Mouse (Mus musculus): ENCODE data around the gene Stmn1.
"Not testable (repeated sequence)": the region's sequence is repeated elsewhere in the genome, so short reads cannot be mapped to it uniquely, and the experiment has no call there.

Gene Stmn1

DNA sequence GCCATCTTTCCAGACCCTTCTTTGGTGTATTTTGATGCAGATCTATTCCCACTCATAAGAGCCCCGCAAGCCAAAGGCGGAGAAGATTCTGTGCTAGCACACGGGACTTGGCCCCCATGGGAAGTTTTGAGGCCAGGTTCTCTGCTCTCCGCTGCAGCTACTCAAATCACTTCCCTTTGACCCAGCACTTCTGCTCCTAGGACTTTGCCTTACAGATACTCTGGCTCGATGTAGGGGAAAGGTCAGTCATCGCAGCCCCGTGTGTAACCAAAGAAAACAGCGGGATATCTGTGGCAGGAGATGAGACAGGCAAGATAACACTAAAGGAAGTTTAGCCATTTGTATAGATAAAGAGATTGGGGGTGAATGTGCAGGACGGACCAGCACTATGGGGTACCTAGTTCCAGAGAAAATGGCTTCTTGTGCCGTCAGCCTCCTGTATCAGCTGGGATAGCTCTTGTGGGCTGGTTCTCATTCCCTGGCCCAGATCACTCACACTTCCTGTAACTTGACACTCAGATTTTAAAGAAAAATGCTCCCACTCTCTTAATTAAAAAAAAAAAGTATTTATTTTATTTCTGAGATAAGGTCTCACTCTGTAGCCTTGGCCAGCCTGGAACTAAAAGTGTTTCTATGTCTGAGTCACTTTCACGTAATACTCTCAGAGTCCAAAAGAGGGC is 22.0 kb downstream of the Stmn1 start:
- DNase-seq, result no peak

- DNase-seq, result no peak
Measured at GRCm38 (mm10) chr4:134491716-134492115, 23.6 kb downstream of the Stmn1 start.

DNA sequence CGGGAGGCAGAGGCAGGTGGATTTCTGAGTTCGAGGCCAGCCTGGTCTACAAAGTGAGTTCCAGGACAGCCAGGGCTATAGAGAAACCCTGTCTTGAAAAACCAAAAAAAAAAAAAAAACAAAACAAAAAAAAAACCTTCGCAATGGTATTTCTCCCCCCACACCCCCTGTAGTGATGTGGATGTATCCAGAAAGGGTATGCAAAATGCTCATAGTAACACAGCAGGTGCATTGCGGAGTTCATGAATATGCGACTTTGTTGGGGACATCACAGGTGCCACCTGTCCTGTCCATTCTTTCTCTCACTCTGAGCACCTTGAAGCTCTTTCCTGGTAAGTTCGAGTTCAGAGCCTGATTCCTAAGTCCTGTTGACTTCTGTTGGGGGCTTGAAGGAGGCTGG is 26.0 kb downstream of the Stmn1 start:
- DNase-seq, result not testable (repeated sequence)

- DNase-seq, result peak; percentile 43
Measured at GRCm38 (mm10) chr4:134494780-134495545, 26.8 kb downstream of the Stmn1 start.

DNA sequence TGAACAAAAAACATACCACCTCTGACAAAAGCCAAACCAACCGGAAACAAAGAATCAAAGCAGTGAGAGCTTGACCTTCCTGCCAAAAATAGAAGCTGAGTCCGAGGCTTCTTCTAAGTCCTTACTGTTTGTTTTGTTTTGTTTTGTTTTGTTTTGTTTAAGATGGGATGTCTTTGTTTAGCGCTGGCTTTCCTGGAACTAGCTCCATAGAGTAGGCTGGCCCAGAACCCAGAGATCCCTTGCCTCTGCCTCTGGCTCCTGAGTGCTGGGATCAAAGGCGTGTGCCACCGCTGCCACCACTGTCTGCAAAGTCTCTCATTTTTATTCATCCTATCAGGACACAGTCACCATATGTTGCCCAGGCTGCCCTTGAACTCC is 27.4 kb downstream of the Stmn1 start:
- no peak for DNase-seq

GRCm38 (mm10) chr4:134496595-134497210 is 28.6 kb downstream of the Stmn1 start, which contains the start of gene Paqr7:
TSS of gene Paqr7 (plus strand) at chr4:134496697.
- DNase-seq, result peak; percentile 89

- no peak for DNase-seq
Measured at GRCm38 (mm10) chr4:134497223-134497622, 29.1 kb downstream of the Stmn1 start.

DNA sequence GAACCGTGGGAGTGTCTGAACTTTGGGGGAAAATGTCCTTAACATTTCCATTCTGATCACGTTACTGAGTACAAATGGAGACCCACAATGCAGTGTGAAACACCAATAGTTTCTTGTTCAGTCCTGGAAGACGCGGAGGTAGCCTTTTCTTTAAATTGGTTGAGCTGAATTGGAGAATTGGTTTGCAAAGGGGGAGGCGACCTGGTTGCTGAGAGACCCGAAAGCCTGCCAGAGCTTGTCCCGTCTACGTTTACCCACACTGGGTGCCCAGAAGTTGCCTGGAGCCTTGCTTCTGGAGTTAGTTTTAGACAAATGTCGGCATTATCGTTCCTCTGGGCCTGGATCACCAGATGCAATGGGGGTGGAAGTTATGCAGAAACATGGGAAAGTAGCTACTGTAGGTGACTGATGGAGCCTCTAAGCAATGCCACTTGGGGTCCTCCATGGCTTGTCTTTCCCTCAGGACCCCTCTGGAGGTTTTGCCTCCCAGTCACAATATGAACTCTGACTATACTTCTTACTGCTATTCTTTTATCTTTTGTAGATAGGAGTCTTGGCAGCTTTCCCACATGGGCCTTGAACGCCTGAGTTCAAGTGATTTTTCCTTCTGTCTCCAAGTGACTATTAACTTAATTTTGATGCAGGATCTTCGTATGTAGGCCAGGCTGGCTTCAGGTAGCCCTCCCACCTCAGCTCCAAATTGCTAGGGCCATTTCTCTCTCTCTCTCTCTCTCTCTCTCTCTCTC is 30.0 kb downstream of the Stmn1 start:
- no peak for DNase-seq

GRCm38 (mm10) chr4:134498983-134499382 is 30.9 kb downstream of the Stmn1 start:
- DNase-seq, result not testable (repeated sequence)

DNA sequence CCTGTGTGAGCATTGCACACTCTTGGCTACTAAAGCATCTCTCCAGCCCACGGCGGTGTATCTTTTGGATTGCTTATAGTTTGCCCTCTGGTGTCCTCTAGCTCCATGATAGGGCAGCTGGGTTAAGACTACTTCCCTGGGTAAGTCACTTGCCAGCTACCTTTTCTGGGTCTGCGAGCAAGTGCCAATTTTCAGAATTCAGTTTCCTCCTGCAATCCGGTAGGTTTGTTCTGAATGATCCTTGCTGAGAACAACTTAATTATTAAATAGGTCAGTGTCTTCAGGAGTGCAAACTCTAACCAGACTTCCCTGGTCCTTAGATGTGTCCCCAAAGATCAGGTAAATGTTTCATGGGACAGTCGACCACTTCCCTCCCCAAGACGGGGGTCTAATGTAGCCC is 33.0 kb downstream of the Stmn1 start:
- DNase-seq, result no peak

DNA sequence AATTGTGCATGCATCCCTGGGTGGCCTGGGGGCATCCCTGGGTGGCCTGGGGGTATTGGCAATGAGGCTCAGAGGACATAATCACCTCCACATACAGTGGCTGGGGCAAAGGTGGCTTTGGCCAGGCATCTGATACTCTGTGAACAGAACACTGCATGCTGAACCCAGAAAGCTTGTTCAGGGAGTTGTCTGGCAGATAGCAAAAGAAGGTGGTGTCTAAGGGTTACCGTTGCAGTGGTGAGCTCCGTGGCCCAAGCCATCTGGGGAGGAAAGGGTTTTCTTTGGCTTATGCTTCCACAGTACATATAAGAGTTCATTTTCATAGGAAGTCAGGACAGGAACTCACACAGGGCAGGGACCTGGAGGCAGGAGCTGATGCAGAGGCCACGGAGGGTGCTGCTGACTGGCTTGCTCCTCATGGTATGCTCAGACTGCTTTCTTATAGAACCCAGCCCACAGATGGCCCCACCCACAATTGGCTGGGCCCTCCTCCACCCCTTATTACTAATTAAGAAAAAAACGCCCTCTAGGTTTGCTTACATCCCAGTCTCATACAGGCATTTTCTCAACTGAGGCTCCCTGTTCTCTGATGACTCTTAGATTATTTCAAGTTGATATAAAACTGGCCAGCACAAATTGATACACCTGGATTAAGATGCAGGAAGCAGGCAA is 35.7 kb downstream of the Stmn1 start:
- DNase-seq, result peak; percentile 77

DNA sequence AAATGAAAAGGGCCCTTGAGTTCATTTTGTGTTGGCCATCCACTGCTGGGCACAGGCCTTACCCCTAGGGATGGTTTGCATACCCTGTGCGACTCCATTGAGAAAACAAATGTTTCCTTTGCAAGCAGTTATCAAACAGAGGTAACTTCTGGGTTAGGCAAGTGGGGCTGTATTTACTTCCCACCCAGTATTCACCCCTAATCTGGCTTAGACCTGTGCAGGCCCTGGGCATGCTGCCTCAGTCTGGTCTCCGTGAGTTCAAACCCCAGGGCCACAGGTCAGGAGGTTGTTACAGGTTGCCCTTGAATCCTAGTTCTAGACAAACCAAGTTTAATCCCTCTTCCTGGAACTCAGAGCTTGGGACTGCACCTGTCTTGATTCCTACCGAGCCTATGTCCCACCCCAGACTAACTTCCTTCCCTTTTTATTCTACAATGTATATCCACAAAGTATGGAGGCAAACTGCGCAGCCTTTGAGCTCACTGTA is 37.2 kb downstream of the Stmn1 start:
- DNase-seq, result no peak

DNA sequence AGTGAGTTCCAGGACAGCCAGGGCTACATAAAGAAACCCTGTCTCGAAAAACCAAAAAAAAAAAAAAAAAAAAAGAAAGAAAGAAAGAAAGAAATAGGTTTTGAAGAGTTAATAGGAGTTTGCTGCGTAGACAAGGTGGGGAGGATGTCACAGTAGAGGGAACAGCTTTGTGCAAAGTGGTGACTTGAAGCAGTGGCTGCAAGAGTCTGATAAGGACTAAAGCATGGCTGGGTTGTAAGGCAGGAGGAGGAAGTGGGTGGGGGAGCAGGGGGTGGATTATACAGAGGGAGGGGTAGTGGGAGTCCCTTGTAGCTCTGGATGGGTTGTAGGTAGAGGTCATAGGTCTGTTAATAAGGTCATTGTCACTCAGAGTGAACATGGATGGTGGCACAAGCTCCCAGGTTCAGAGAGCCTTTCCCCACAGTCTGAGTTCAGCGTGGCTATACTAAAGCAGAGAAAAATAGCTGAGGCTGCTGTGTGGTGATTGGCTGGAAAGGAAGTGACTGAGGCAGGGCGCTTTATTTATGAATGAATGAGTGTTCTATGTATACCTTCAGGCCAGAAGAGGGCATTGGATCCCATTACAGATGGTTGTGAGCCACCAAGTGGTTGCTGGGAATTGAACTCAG is 38.0 kb downstream of the Stmn1 start:
- DNase-seq, result peak; percentile 80

DNA sequence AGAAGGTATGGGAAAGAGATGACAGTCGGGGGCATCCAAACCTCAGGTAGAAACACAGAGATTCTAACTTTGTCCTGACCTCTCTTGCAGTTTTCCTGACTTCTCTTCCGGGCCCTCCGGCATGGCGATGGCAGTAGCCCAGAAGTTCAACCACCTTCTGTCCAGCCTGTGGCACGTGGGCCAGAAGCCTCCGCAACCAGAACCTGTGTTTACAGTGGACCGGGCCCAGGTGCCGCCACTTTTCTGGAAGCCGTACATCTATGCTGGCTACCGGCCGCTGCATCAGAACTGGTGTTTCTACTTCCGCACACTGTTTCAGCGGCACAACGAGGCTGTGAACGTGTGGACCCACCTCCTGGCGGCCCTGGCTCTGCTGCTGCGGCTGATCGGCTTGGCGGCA is 38.6 kb downstream of the Stmn1 start:
- DNase-seq, result no peak

GRCm38 (mm10) chr4:134510396-134510795 is 42.3 kb downstream of the Stmn1 start:
- no peak for DNase-seq

DNA sequence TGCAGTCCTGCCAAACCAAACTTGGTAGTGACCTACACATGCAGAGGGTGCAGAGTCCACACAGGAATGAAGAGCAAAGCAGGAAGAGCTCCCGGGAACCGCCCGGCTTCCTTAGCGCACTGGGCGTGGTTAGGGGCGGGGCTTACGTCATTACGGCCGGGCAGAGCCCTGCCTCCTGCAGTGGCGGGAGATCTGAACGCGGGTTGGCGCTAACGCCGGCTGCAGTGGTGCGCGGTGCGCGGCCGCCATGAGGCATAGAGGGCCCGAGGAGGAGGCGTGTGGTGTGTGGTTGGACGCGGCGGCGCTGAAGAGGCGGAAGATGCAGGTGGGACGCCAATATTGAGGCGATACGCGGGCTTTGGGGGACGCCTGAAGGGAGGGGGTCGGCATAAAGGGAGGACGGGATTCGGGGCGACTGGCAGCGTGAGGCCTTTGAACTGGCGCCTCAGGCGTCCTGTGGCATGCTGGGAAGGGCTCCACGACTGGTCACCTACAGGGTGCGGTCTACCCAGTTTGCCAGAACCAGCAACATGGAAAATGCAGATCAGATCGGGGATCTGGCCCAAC is 42.8 kb downstream of the Stmn1 start, which contains the start of gene Aunip:
Aunip (plus strand) TSS at position 155 of the 567 bp plus-strand sequence.
- DNase-seq, result peak; percentile 98

GRCm38 (mm10) chr4:134511730-134512129 is 43.6 kb downstream of the Stmn1 start:
- peak; percentile 24 for DNase-seq

DNA sequence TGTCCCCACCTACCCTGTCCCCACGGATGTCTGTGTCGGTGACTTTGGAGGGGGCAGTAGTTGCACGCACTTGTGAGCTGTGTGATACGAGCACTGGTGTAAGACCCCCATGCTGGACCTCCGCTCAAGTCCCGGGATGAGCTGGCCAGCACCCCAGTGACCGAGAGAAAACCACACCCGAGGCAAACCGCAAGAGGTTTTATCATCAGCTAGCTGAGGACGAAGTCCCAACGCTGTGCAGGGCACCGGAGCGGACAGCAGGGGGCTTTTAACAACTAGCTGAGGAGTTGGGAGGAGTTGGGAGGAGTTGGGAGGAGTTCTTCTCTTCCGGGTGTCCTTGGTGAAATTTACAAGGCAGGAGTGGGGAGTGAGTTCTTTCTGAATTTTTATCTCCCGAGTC is 44.7 kb downstream of the Stmn1 start:
- DNase-seq, result peak; percentile 92

GRCm38 (mm10) chr4:134514309-134514930 is 46.3 kb downstream of the Stmn1 start:
- peak; percentile 55 for DNase-seq

- no peak for DNase-seq
Measured at GRCm38 (mm10) chr4:134515614-134516013, 47.5 kb downstream of the Stmn1 start.

DNA sequence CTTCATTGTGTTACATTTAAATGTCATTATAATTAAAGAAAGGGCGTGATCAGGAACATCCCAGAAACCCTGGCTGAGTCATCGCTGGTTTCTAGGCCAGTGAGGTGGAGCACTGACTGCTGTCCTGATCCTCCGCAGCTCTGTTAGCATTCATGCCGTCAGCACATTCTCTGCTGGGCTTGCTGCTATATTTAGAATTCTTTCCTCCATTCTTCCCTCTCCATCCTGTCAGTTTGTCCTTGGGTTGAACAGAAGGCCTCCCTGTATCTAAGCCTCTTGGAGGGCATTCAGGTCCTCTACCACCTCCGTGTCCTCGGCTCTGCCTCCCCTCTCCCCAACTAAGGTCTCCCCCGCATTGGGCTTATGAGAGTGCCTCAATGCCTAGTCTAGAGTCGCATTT is 48.9 kb downstream of the Stmn1 start:
- no peak for DNase-seq
